Mouse (Mus musculus): Measurements from ENCODE around the gene Krt79. TPM values are rescaled to one million over a fixed set of nuclear protein-coding genes. Genes with fewer than 3 reads are reported as not detected.

Gene Krt79
- polyA plus RNA-seq, 1 experiment from 2014 or later: 0.83 TPM

GRCm38 (mm10) chr15:101976641-101977040 is 36.5 kb upstream of the Krt79 start:
- H3K9me3 ChIP-seq (ENCODE audit: control insufficient read depth, low read length): no peaks in the 10 kb centered on the region
- H3K9ac ChIP-seq (ENCODE audit: low read depth, low read length): peak overlapping the region; percentile 68
- ATAC-seq: no peak
- peak overlapping the region; percentile 95 for H3K4me2 ChIP-seq (ENCODE audit: low read length)
- no peak overlapping the region for H3K4me3 ChIP-seq (ENCODE audit: low read length)
- H3K36me3 ChIP-seq (ENCODE audit: control insufficient read depth, insufficient read depth, low read length): no peaks in the 10 kb centered on the region
- H3K27ac ChIP-seq (ENCODE audit: low read depth, low read length): no peak overlapping the region
- H3K27me3 ChIP-seq (replicated peaks; ENCODE audit: control insufficient read depth, insufficient read depth, low read length): no peaks in the 10 kb centered on the region
- H3K4me1 ChIP-seq (ENCODE audit: control insufficient read depth, insufficient read depth, low read depth, low read length): peaks cover 13% of the 10 kb centered on the region
- 71% methylated on average over 3 of the region's 3 CpGs for WGBS

- WGBS: 77% methylated on average over 5 of the region's 5 CpGs
Observed at GRCm38 (mm10) chr15:101976023-101976422, 35.9 kb upstream of the Krt79 start.

GRCm38 (mm10) chr15:101974083-101974845 is 34.1 kb upstream of the Krt79 start:
- no peak for ATAC-seq
- H3K9me3 ChIP-seq (ENCODE audit: control insufficient read depth, low read length): no peaks in the 10 kb centered on the region
- 62% methylated on average over 15 of the region's 16 CpGs for WGBS
- H3K4me3 ChIP-seq (ENCODE audit: low read length): no peak overlapping the region
- peaks cover 13% of the 10 kb centered on the region for H3K4me1 ChIP-seq (ENCODE audit: control insufficient read depth, insufficient read depth, low read depth, low read length)
- no peak overlapping the region for H3K9ac ChIP-seq (ENCODE audit: low read depth, low read length)
- no peaks in the 10 kb centered on the region for H3K27me3 ChIP-seq (replicated peaks; ENCODE audit: control insufficient read depth, insufficient read depth, low read length)
- H3K4me2 ChIP-seq (ENCODE audit: low read length): 0 out of 2 replicates have a peak overlapping the region, but pooled peaks have one; percentile 8
- H3K36me3 ChIP-seq (ENCODE audit: control insufficient read depth, insufficient read depth, low read length): no peaks in the 10 kb centered on the region
- H3K27ac ChIP-seq (ENCODE audit: low read depth, low read length): no peak overlapping the region

More at GRCm38 (mm10) chr15:101976023-101976422, 35.9 kb upstream of the Krt79 start:
- H3K4me1 ChIP-seq (ENCODE audit: control insufficient read depth, insufficient read depth, low read depth, low read length): peaks cover 13% of the 10 kb centered on the region
- no peaks in the 10 kb centered on the region for H3K36me3 ChIP-seq (ENCODE audit: control insufficient read depth, insufficient read depth, low read length)
- H3K4me3 ChIP-seq (ENCODE audit: low read length): no peak overlapping the region
- no peaks in the 10 kb centered on the region for H3K9me3 ChIP-seq (ENCODE audit: control insufficient read depth, low read length)
- no peaks in the 10 kb centered on the region for H3K27me3 ChIP-seq (replicated peaks; ENCODE audit: control insufficient read depth, insufficient read depth, low read length)
- H3K4me2 ChIP-seq (ENCODE audit: low read length): no peak overlapping the region
- no peak overlapping the region for H3K27ac ChIP-seq (ENCODE audit: low read depth, low read length)
- no peak for ATAC-seq
- H3K9ac ChIP-seq (ENCODE audit: low read depth, low read length): no peak overlapping the region

- Histone ChIP-seq H3K27me3 (replicated peaks; ENCODE audit: control insufficient read depth, insufficient read depth, low read length) (no peaks in the 10 kb centered on the region), H3K4me1 (ENCODE audit: control insufficient read depth, insufficient read depth, low read depth, low read length) (peaks cover 13% of the 10 kb centered on the region), H3K4me2 (ENCODE audit: low read length) (0 out of 2 replicates have a peak overlapping the region, but pooled peaks have one; percentile 8), H3K9me3 (ENCODE audit: control insufficient read depth, low read length) (no peaks in the 10 kb centered on the region), H3K27ac (ENCODE audit: low read depth, low read length) (no peak overlapping the region), H3K36me3 (ENCODE audit: control insufficient read depth, insufficient read depth, low read length) (no peaks in the 10 kb centered on the region), H3K9ac (ENCODE audit: low read depth, low read length) (no peak overlapping the region), H3K4me3 (ENCODE audit: low read length) (no peak overlapping the region)
- peak; percentile 70 for ATAC-seq
- 11% methylated on average over 15 of the region's 15 CpGs for WGBS
Observed at GRCm38 (mm10) chr15:101973414-101974077, 33.4 kb upstream of the Krt79 start.

GRCm38 (mm10) chr15:101970536-101970935 is 30.4 kb upstream of the Krt79 start:
- Histone ChIP-seq H3K27me3 (replicated peaks; ENCODE audit: control insufficient read depth, insufficient read depth, low read length) (no peaks in the 10 kb centered on the region), H3K27ac (ENCODE audit: low read depth, low read length) (no peak overlapping the region), H3K9me3 (ENCODE audit: control insufficient read depth, low read length) (no peaks in the 10 kb centered on the region), H3K4me2 (ENCODE audit: low read length) (no peak overlapping the region), H3K36me3 (ENCODE audit: control insufficient read depth, insufficient read depth, low read length) (no peaks in the 10 kb centered on the region), H3K9ac (ENCODE audit: low read depth, low read length) (no peak overlapping the region), H3K4me1 (ENCODE audit: control insufficient read depth, insufficient read depth, low read depth, low read length) (peaks cover 3% of the 10 kb centered on the region; the same call in 1 of the 2 replicates), H3K4me3 (ENCODE audit: low read length) (no peak overlapping the region)
- ATAC-seq: no peak
- 10% methylated on average over 6 of the region's 6 CpGs for WGBS

GRCm38 (mm10) chr15:101966808-101967207 is 26.7 kb upstream of the Krt79 start:
- Histone ChIP-seq H3K36me3 (ENCODE audit: control insufficient read depth, insufficient read depth, low read length) (no peaks in the 10 kb centered on the region), H3K27ac (ENCODE audit: low read depth, low read length) (no peak overlapping the region), H3K4me1 (ENCODE audit: control insufficient read depth, insufficient read depth, low read depth, low read length) (no peaks in the 10 kb centered on the region), H3K9me3 (ENCODE audit: control insufficient read depth, low read length) (no peaks in the 10 kb centered on the region), H3K4me2 (ENCODE audit: low read length) (no peak overlapping the region), H3K27me3 (replicated peaks; ENCODE audit: control insufficient read depth, insufficient read depth, low read length) (no peaks in the 10 kb centered on the region), H3K4me3 (ENCODE audit: low read length) (no peak overlapping the region), H3K9ac (ENCODE audit: low read depth, low read length) (no peak overlapping the region)
- WGBS: 85% methylated on average over 8 of the region's 8 CpGs
- no peak for ATAC-seq

- Histone ChIP-seq H3K4me3 (ENCODE audit: low read length) (no peak overlapping the region), H3K27me3 (replicated peaks; ENCODE audit: control insufficient read depth, insufficient read depth, low read length) (no peaks in the 10 kb centered on the region), H3K27ac (ENCODE audit: low read depth, low read length) (no peak overlapping the region), H3K4me1 (ENCODE audit: control insufficient read depth, insufficient read depth, low read depth, low read length) (no peaks in the 10 kb centered on the region), H3K9me3 (ENCODE audit: control insufficient read depth, low read length) (no peaks in the 10 kb centered on the region), H3K4me2 (ENCODE audit: low read length) (no peak overlapping the region), H3K36me3 (ENCODE audit: control insufficient read depth, insufficient read depth, low read length) (no peaks in the 10 kb centered on the region), H3K9ac (ENCODE audit: low read depth, low read length) (no peak overlapping the region)
- WGBS: 83% methylated on average over 3 of the region's 3 CpGs
- no peak for ATAC-seq
Observed at GRCm38 (mm10) chr15:101958891-101959290, 18.8 kb upstream of the Krt79 start.

- H3K27me3 ChIP-seq (replicated peaks; ENCODE audit: control insufficient read depth, insufficient read depth, low read length): no peaks in the 10 kb centered on the region
- no peaks in the 10 kb centered on the region for H3K4me1 ChIP-seq (ENCODE audit: control insufficient read depth, insufficient read depth, low read depth, low read length)
- H3K4me3 ChIP-seq (ENCODE audit: low read length): no peak within 1 kb of the TSS
- WGBS: 86% methylated on average over 9 of the region's 9 CpGs
- H3K9me3 ChIP-seq (ENCODE audit: control insufficient read depth, low read length): no peaks in the 10 kb centered on the region
- ATAC-seq: no peak
- no peak within 1 kb of the TSS for H3K27ac ChIP-seq (ENCODE audit: low read depth, low read length)
- no peaks in the 10 kb centered on the region for H3K36me3 ChIP-seq (ENCODE audit: control insufficient read depth, insufficient read depth, low read length)
- no peak within 1 kb of the TSS for H3K9ac ChIP-seq (ENCODE audit: low read depth, low read length)
- no peak within 1 kb of the TSS for H3K4me2 ChIP-seq (ENCODE audit: low read length)
Observed at GRCm38 (mm10) chr15:101954187-101954586, 14.1 kb upstream of the Krt79 start, which contains the start of gene Krt78. TSS of gene Krt78 (minus strand) at chr15:101954287.

GRCm38 (mm10) chr15:101952733-101953474 is 12.8 kb upstream of the Krt79 start:
- H3K4me3 ChIP-seq (ENCODE audit: low read length): no peak overlapping the region
- no peaks in the 10 kb centered on the region for H3K4me1 ChIP-seq (ENCODE audit: control insufficient read depth, insufficient read depth, low read depth, low read length)
- no peaks in the 10 kb centered on the region for H3K27me3 ChIP-seq (replicated peaks; ENCODE audit: control insufficient read depth, insufficient read depth, low read length)
- no peak for ATAC-seq
- H3K4me2 ChIP-seq (ENCODE audit: low read length): no peak overlapping the region
- WGBS: 95% methylated on average over 7 of the region's 7 CpGs
- no peak overlapping the region for H3K9ac ChIP-seq (ENCODE audit: low read depth, low read length)
- no peak overlapping the region for H3K27ac ChIP-seq (ENCODE audit: low read depth, low read length)
- H3K36me3 ChIP-seq (ENCODE audit: control insufficient read depth, insufficient read depth, low read length): no peaks in the 10 kb centered on the region
- no peaks in the 10 kb centered on the region for H3K9me3 ChIP-seq (ENCODE audit: control insufficient read depth, low read length)
